ENCODE assay signal across 8 mouse cellular contexts in genomic region chr13:21944592-21944925, GRCm38 (mm10). TPM values are rescaled to one million over a fixed set of nuclear protein-coding genes. Genes with fewer than 3 reads are reported as not detected.
DNase-seq lines count a peak whose midpoint lies in the region; ATAC-seq and TF ChIP-seq lines count a peak whose summit lies in the region.

No protein-coding gene starts in this region.

- no peaks in the 10 kb centered on the region for H3K9me3 ChIP-seq in erythroblast, embryonic 14.5 days (ENCODE audit: control insufficient read depth, low read length)
- no peaks in the 10 kb centered on the region for H3K9me3 ChIP-seq in forebrain, embryonic 16.5 days (ENCODE audit: control insufficient read depth, low read length)
- no peaks in the 10 kb centered on the region for H3K9me3 ChIP-seq in liver, postnatal 0 days (ENCODE audit: low read length)

- peaks cover 28% of the 10 kb centered on the region for H3K4me1 ChIP-seq in erythroblast, embryonic 14.5 days (ENCODE audit: control insufficient read depth)
- peaks cover 17% of the 10 kb centered on the region for H3K4me1 ChIP-seq in forebrain, embryonic 16.5 days (replicated peaks; ENCODE audit: control insufficient read depth, insufficient read depth, low read length)
- peaks cover 11% of the 10 kb centered on the region for H3K4me1 ChIP-seq in liver, postnatal 0 days (ENCODE audit: insufficient read depth)

- TF ChIP-seq EP300 in liver, postnatal 0 days (IDR thresholded peaks at IDR 0.05; ENCODE audit: low read depth), result no peak

- H3ac ChIP-seq in C2C12 (ENCODE audit: control insufficient read depth, insufficient read length, low read depth), result peak overlapping the region; percentile 53

- H3K27ac ChIP-seq in forebrain, embryonic 16.5 days (ENCODE audit: low read length), result peak overlapping the region; percentile 31; the same call in 1 of the 2 replicates
- no peak overlapping the region for H3K27ac ChIP-seq in liver, postnatal 0 days (ENCODE audit: low read depth)

- H3K9ac ChIP-seq in forebrain, embryonic 16.5 days (replicated peaks; ENCODE audit: low read depth, low read length), result peak overlapping the region; percentile 86
- peak overlapping the region; percentile 53 for H3K9ac ChIP-seq in liver, postnatal 0 days (replicated peaks)

- no peaks in the 10 kb centered on the region for H3K79me3 ChIP-seq in C2C12 (ENCODE audit: low read depth)

- no peaks in the 10 kb centered on the region for H3K79me2 ChIP-seq in C2C12 (ENCODE audit: control insufficient read depth, insufficient read depth)

- H3K4me2 ChIP-seq in forebrain, embryonic 16.5 days (ENCODE audit: low read length), result peak overlapping the region; percentile 87
- H3K4me2 ChIP-seq in liver, postnatal 0 days (ENCODE audit: low read depth, low read length), result peak overlapping the region; percentile 91

- no peaks in the 10 kb centered on the region for H3K36me3 ChIP-seq in erythroblast, embryonic 14.5 days (ENCODE audit: control insufficient read depth)
- no peaks in the 10 kb centered on the region for H3K36me3 ChIP-seq in C2C12 (ENCODE audit: control insufficient read depth, insufficient read depth)
- peaks cover 6% of the 10 kb centered on the region for H3K36me3 ChIP-seq in forebrain, embryonic 16.5 days (ENCODE audit: control insufficient read depth, insufficient read depth)
- H3K36me3 ChIP-seq in liver, postnatal 0 days (replicated peaks; ENCODE audit: insufficient read depth, low read length), result no peaks in the 10 kb centered on the region

- no peak for DNase-seq in liver, postnatal 0 days
- DNase-seq in natural killer cell, adult 2 months (ENCODE audit: low spot score in 2 of 2), result no peak
- DNase-seq in frontal cortex, postnatal 10 days (ENCODE audit: low spot score in 2 of 2), result no peak
- no peak for DNase-seq in MN1 (ENCODE audit: low spot score)

- no peak for ATAC-seq in erythroblast, adult 5-6 weeks (replicated peaks; ENCODE audit: low FRiP score, poor library complexity, severe bottlenecking)
- no peak; the same call in none of the 2 replicates for ATAC-seq in forebrain, embryonic 16.5 days
- ATAC-seq in liver, postnatal 0 days, result no peak

- no peak for TF ChIP-seq CTCF in C2C12 (IDR thresholded peaks at IDR 0.05; ENCODE audit: control insufficient read depth, insufficient read depth, insufficient read length)
- no peak for TF ChIP-seq CTCF in liver, postnatal 0 days (IDR thresholded peaks at IDR 0.05; ENCODE audit: low read depth)

- H3K4me3 ChIP-seq in erythroblast, embryonic 14.5 days (replicated peaks), result peak overlapping the region; percentile 71
- peak overlapping the region; percentile 54 for H3K4me3 ChIP-seq in C2C12 (ENCODE audit: insufficient read depth, poor library complexity, severe bottlenecking)
- H3K4me3 ChIP-seq in forebrain, embryonic 16.5 days (replicated peaks; ENCODE audit: low read length), result peak overlapping the region; percentile 93
- H3K4me3 ChIP-seq in liver, postnatal 0 days (ENCODE audit: low read depth, low read length), result peak overlapping the region; percentile 73

- peaks cover 3% of the 10 kb centered on the region for H3K27me3 ChIP-seq in erythroblast, embryonic 14.5 days (ENCODE audit: control insufficient read depth)
- H3K27me3 ChIP-seq in C2C12 (ENCODE audit: control insufficient read depth, insufficient read depth, insufficient read length), result no peaks in the 10 kb centered on the region
- no peaks in the 10 kb centered on the region for H3K27me3 ChIP-seq in forebrain, embryonic 16.5 days (replicated peaks; ENCODE audit: control insufficient read depth, insufficient read depth, low read length)
- H3K27me3 ChIP-seq in liver, postnatal 0 days (ENCODE audit: insufficient read depth, low read length), result no peaks in the 10 kb centered on the region

- WGBS in forebrain, embryonic 16.5 days, result 1% methylated on average over 7 of the region's 7 CpGs
- under 1% methylated on average over 7 of the region's 7 CpGs for WGBS in liver, postnatal 0 days (ENCODE audit: insufficient replicate concordance)

TF ChIP-seq in C2C12, 6 proteins besides CTCF, POLR2A, EP300 and RAD21:
- TF ChIP-seq MAX (IDR thresholded peaks at IDR 0.05), result peak; percentile 8
- TF ChIP-seq FOSL1 (IDR thresholded peaks at IDR 0.05; ENCODE audit: insufficient read depth, low read length, poor library complexity, severe bottlenecking), result no peak

RNA-seq across cellular contexts. Expression of gene Zfp184, which starts 0.3 kb away (rescaled TPM):
- polyA plus RNA-seq in erythroblast, embryonic 14.5 days (2012), result not detected in 2 replicates
- 0.19 and 2.9 TPM in 2 replicates for total RNA-seq in erythroblast, adult 5-6 weeks (2015; ENCODE audit: low replicate concordance)
- 0.34 and 2.5 TPM in 2 replicates for total RNA-seq in erythroblast, adult 5-6 weeks (2017; ENCODE audit: low replicate concordance)
- polyA plus RNA-seq in C2C12 (2012; fragmentation: generic; extraction: Trizol), result 1.4 TPM
- polyA plus RNA-seq in forebrain, embryonic 16.5 days (2015; fragmentation: Nextera tagmentation; extraction: Ambion mirVana), result 24.8 and 25.7 TPM in 2 replicates
- 0.27 and 0.32 TPM in 2 replicates for polyA plus RNA-seq in liver, postnatal 0 days (2015; fragmentation: Nextera tagmentation; extraction: Ambion mirVana)

RNA-seq across cellular contexts. Expression of gene Pom121l2, which starts 36.4 kb away (rescaled TPM):
- not detected in 2 replicates for polyA plus RNA-seq in erythroblast, embryonic 14.5 days (2012)
- total RNA-seq in erythroblast, adult 5-6 weeks (2015; ENCODE audit: low replicate concordance), result not detected in 2 replicates
- total RNA-seq in erythroblast, adult 5-6 weeks (2017; ENCODE audit: low replicate concordance), result not detected in 2 replicates
- polyA plus RNA-seq in C2C12 (2012; fragmentation: generic; extraction: Trizol), result not detected
- not detected in 2 replicates for polyA plus RNA-seq in forebrain, embryonic 16.5 days (2015; fragmentation: Nextera tagmentation; extraction: Ambion mirVana)
- polyA plus RNA-seq in liver, postnatal 0 days (2015; fragmentation: Nextera tagmentation; extraction: Ambion mirVana), result not detected in 2 replicates

Comparison
In these comparisons a context has a peak if more than half of its experiments do, and no peak if none do; other contexts are left out.
1. RNA of gene Zfp184, which starts 0.3 kb away (polyA plus RNA-seq): 24.8 to 25.7 TPM in forebrain, embryonic 16.5 days; 1.4 TPM in C2C12 (single experiment), 0.27 to 0.32 TPM in liver, postnatal 0 days and not detected in erythroblast, embryonic 14.5 days; every median in the first group is over 10 times any median in the second.
2. Peak in every context shown above with its lines, with median percentiles within 50 percentile points of each other: H3K4me3 ChIP-seq.